Mouse (Mus musculus) kidney, embryonic 16.5 days (tissue): Measurements from ENCODE around the gene Lhx6. TPM values are rescaled to one million over a fixed set of nuclear protein-coding genes. Genes with fewer than 3 reads are reported as not detected.
A peak's percentile ranks its signal among the peaks of the same experiment; 100 is the strongest.

ENCODE experiments used
- ATAC-seq: fragments of 200-750 bp; cut with Nextera tagmentation; 2 replicates; pipeline ENCODE4 v1.8.0; 2017; ENCODE audit warnings: moderate TSS enrichment; ENCODE audit not compliant: low FRiP score, low TSS enrichment
- H3K27ac ChIP-seq: fragments of 300-500 bp; sonication (generic); 2 replicates; pipeline ENCODE4 v1.5.1; 2014; ENCODE audit warnings: low read length
- H3K27me3 ChIP-seq: fragments of 300-500 bp; sonication (generic); 2 replicates; pipeline ENCODE4 v1.6.1; 2014; ENCODE audit warnings: low read length, control low read depth, mixed read lengths; ENCODE audit not compliant: insufficient read depth
- H3K36me3 ChIP-seq: fragments of 300-500 bp; sonication (generic); 2 replicates; pipeline ENCODE4 v1.6.1; 2014; ENCODE audit warnings: low read length, control low read depth, mixed read lengths; ENCODE audit not compliant: insufficient read depth
- H3K4me1 ChIP-seq: fragments of 300-500 bp; sonication (generic); 2 replicates; pipeline ENCODE4 v1.6.1; 2014; ENCODE audit warnings: low read length, control low read depth, mixed read lengths; ENCODE audit not compliant: insufficient read depth
- H3K4me2 ChIP-seq: fragments of 300-500 bp; sonication (generic); replicated peaks from 2 replicates; pipeline ENCODE4 v1.6.1; 2014; ENCODE audit warnings: low read depth, low read length
- H3K4me3 ChIP-seq: fragments of 300-500 bp; sonication (generic); 2 replicates; pipeline ENCODE4 v1.5.1; 2014; ENCODE audit warnings: mild to moderate bottlenecking, low read length
- H3K9ac ChIP-seq: fragments of 300-500 bp; sonication (generic); replicated peaks from 2 replicates; pipeline ENCODE4 v1.6.1; 2014; ENCODE audit warnings: low read length
- H3K9me3 ChIP-seq: fragments of 300-500 bp; sonication (generic); 2 replicates; pipeline ENCODE4 v1.6.1; 2016; ENCODE audit warnings: low read length, control low read depth
- WGBS: fragments of 180-500 bp; shearing (Covaris S2); extraction: QIAGEN DNeasy Blood & Tissue Kit; methylation state at CpG from one replicate; pipeline ENCODE4 v1.1.7; 2014; 5-methylcytosine and 5-hydroxymethylcytosine counted together
- polyA plus RNA-seq: library from polyadenylated mRNA; unstranded; fragments of >200 nt; fragmentation: Nextera tagmentation; extraction: Ambion mirVana; gene quantifications from 2 replicates; pipeline ENCODE4 v1.2.1, GENCODE M21; 2015

The Lhx6 gene
- polyA plus RNA-seq, 1 experiment from 2014 or later: 2.9 TPM

DNA sequence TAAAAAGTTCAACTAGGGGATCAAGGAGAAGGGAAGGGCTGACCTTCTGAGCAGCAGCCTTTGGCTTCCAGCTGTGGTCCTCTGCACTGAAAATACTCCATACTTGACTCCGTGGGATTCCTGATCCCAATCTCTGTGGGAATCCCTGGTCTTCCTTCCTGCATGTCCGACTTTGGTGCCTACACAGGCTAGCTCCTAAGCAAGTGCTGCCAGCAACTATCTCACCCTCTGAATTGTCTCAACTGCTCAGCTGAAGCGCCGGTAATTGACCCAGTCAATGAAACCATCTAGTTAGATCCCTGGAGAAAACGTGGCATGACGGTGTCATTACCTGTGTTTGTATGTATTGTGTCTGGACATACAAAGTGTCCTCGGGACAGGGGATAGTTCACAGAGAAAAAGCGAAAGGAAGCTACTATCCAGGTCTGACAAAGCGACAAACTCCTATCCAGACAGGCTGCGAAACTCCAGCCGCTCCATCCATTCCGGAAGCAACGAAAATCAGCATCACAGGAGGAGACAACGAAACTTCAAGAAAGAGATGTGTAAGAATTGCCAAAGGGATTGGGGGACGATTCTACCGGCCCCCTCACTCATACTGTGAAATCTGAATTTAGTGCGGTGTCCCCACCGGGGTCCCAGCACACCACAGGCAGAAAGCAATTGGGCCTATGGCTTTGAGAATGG lies 7.9 kb downstream of the Lhx6 start:
- Histone ChIP-seq H3K4me1 (peaks cover 21% of the 10 kb centered on the region), H3K9ac (no peak overlapping the region), H3K27ac (no peak overlapping the region), H3K4me2 (no peak overlapping the region), H3K27me3 (peaks cover 99% of the 10 kb centered on the region), H3K9me3 (no peaks in the 10 kb centered on the region), H3K4me3 (no peak overlapping the region), H3K36me3 (no peaks in the 10 kb centered on the region)
- no peak for ATAC-seq
- 7% methylated on average over 18 of the region's 18 CpGs for WGBS

DNA sequence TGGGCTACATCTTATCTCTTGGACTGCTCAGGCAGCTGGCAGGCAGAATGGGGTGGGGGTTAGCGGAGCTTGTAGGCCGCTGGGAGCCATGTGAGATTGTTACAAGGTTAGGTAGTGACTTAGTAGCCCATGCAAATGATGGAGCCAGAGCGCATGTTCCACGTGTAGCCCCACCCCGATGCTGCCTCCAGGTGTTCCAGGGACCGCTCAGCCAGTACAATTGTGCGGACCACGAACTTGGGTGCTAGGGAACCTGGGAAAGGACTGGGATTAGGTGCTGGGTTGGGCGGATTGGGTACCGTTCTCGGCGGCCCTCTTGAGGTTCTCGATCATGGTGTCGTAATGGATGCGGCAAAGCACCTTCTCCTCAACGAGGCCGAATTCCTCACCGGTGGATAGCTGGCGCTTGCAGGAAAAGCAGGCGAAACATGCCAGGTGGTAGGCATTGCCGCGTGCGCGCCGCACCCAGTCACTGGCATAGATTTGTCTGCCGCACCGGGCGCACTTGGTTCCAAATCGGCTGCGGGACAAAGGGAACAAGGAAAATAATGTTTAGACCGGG lies 11.2 kb downstream of the Lhx6 start:
- Histone ChIP-seq H3K4me2 (peak overlapping the region; percentile 34), H3K9me3 (no peaks in the 10 kb centered on the region)

DNA sequence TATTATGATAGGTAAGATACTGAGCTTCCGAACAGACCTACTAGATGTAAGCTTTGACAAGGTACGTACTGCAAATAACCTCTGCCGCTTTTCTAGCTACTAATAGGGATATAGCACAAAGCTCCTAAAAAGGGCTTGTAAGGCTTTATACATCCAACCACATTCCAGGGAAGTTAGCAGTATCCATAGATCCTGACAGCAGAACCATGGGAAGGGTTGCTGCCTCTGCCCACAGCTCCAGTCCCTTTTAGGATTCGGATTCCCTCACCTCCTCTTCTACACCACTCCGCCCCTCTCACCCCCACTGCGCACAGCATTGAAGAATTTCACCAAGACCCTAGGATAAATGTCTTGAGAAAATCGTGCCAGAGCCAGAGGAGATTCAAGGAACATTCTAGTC lies 11.9 kb downstream of the Lhx6 start:
- Histone ChIP-seq H3K27ac (no peak overlapping the region), H3K9ac (no peak overlapping the region), H3K36me3 (no peaks in the 10 kb centered on the region), H3K27me3 (peaks cover 98% of the 10 kb centered on the region), H3K4me3 (no peak overlapping the region), H3K4me2 (no peak overlapping the region), H3K4me1 (peaks cover 30% of the 10 kb centered on the region), H3K9me3 (no peaks in the 10 kb centered on the region)
- WGBS: 29% methylated on average over 7 of the region's 7 CpGs
- ATAC-seq: no peak

More for the DNA sequence above, 11.2 kb downstream of the Lhx6 start:
- Histone ChIP-seq H3K4me1 (peaks cover 30% of the 10 kb centered on the region), H3K27ac (no peak overlapping the region), H3K36me3 (no peaks in the 10 kb centered on the region), H3K27me3 (peaks cover 99% of the 10 kb centered on the region), H3K4me3 (peak overlapping the region; percentile 14), H3K9ac (no peak overlapping the region)
- 12% methylated on average over 31 of the region's 31 CpGs for WGBS
- no peak for ATAC-seq

DNA sequence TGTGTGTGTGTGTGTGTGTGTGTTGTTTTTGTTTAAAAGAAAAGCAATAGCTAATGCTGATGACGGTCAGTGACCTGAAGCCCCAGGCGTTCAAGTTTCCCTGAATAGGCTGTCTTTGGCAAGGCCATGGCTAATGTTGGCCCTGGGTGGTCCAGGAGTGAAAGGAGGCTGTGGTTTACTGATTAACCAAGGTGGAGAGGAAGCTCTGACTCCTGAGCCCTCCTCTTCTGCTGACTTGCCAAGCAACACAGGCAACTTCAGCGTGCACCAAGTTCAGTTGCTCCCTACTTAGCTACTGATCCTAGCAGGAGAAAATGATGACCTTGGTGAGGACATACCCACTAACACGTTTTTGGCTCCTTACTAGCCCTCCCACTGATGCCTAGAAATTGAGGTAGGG lies 12.5 kb downstream of the Lhx6 start:
- H3K4me2 ChIP-seq: no peak overlapping the region
- H3K4me3 ChIP-seq: no peak overlapping the region

DNA sequence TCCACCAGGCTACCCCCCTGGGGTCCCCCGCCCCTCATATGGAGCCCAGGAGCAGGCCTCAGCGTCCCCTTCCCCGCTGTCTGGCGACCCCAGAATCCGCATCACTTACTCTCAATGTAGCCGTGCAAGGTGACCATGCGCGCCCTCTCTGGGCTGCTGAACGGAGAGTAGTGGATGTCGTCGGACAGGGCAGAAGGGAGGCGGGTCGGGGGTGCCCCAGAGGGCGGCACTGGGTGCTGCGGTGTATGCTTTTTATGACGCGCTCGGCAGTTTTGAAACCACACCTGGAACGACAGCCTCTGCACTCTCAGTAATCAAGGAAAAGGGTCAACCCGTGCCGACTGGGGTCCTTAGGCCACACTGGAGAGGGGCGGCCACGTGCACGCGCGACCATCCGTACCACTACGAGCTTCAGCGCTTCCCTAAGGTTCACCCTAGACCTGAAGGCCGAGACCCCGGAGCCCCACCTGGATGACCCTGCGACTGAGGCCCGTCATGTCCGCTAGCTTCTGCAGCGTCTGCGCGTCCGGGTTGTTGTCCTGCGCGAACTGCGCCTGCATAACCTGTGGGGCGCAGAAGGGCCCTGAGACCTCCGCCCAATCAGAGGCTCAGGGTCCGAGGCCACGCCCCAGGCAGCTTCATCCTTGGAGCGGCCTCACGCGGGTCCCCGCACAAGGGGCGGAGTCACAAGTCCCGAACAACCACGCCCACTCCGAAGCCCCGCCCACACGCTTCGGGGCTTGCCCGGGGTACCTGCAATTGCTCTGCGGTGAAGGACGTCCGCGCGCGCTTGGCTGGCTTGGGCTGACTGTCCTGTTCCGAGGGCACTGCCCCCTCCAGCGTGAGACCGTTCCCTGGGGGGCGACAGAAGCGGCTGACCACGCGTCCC lies 14.1 kb downstream of the Lhx6 start:
- no peaks in the 10 kb centered on the region for H3K9me3 ChIP-seq
- peak overlapping the region; percentile 44 for H3K9ac ChIP-seq
- H3K36me3 ChIP-seq: no peaks in the 10 kb centered on the region
- H3K4me3 ChIP-seq: peak overlapping the region; percentile 50
- peaks cover 85% of the 10 kb centered on the region for H3K27me3 ChIP-seq
- 4% methylated on average over 70 of the region's 70 CpGs for WGBS
- H3K27ac ChIP-seq: no peak overlapping the region
- peaks cover 30% of the 10 kb centered on the region for H3K4me1 ChIP-seq
- ATAC-seq: peak; percentile 85
- peak overlapping the region; percentile 77 for H3K4me2 ChIP-seq

More for the DNA sequence above, 12.5 kb downstream of the Lhx6 start:
- no peak for ATAC-seq
- H3K9ac ChIP-seq: no peak overlapping the region
- H3K27me3 ChIP-seq: peaks cover 97% of the 10 kb centered on the region
- no peaks in the 10 kb centered on the region for H3K9me3 ChIP-seq
- WGBS: 10% methylated on average over 4 of the region's 4 CpGs
- no peaks in the 10 kb centered on the region for H3K36me3 ChIP-seq
- H3K4me1 ChIP-seq: peaks cover 30% of the 10 kb centered on the region
- H3K27ac ChIP-seq: no peak overlapping the region

DNA sequence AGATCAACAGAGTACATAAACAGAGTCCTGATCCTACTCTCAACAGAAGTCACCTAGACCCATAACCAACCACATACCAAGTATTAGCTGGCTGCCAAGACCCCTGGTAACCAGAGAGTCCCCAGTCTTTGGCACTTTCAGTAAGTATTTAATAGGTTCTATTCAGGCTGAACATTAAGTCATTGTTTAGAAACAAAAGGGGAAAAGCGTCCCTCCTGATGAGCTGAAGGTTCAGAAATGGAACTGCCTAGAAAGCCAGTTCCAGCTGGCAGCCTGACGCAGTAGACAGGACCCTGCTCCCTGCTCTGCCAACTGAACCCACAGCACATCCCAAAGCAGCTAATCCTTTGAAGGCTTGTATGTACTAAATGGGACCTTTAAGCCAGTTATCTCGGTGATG lies 16.0 kb downstream of the Lhx6 start:
- Histone ChIP-seq H3K36me3 (no peaks in the 10 kb centered on the region), H3K27ac (no peak overlapping the region), H3K9me3 (no peaks in the 10 kb centered on the region), H3K4me3 (no peak overlapping the region), H3K9ac (no peak overlapping the region), H3K4me2 (no peak overlapping the region), H3K4me1 (peaks cover 28% of the 10 kb centered on the region), H3K27me3 (peaks cover 66% of the 10 kb centered on the region)
- no peak for ATAC-seq
- WGBS: 62% methylated on average over 3 of the region's 3 CpGs

DNA sequence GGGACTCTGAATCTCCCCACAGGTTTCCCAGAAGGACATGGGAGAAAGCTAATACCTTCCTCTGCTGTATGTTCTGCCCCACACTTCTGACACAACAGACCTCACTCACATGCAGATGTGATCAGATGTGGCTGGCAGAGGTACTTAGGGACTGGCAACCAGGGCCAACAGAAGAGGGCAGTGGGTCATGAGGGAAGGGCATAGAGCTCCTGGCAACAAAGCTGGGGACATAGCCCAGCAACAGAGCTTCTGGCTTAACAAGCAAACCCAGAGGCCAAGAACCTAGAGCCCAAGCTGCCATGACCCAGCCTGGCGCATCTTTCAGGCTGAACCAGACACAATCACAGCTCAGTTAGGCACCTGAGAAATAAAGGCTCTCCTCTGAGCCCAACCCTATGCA lies 20.2 kb downstream of the Lhx6 start:
- no peaks in the 10 kb centered on the region for H3K9me3 ChIP-seq
- H3K27me3 ChIP-seq: peaks cover 25% of the 10 kb centered on the region
- no peaks in the 10 kb centered on the region for H3K36me3 ChIP-seq
- WGBS: 96% methylated on average over 1 of the region's 1 CpGs
- ATAC-seq: no peak
- no peak overlapping the region for H3K4me3 ChIP-seq
- no peak overlapping the region for H3K27ac ChIP-seq
- H3K4me1 ChIP-seq: peaks cover 11% of the 10 kb centered on the region; the same call in 1 of the 2 replicates
- no peak overlapping the region for H3K9ac ChIP-seq
- H3K4me2 ChIP-seq: no peak overlapping the region

DNA sequence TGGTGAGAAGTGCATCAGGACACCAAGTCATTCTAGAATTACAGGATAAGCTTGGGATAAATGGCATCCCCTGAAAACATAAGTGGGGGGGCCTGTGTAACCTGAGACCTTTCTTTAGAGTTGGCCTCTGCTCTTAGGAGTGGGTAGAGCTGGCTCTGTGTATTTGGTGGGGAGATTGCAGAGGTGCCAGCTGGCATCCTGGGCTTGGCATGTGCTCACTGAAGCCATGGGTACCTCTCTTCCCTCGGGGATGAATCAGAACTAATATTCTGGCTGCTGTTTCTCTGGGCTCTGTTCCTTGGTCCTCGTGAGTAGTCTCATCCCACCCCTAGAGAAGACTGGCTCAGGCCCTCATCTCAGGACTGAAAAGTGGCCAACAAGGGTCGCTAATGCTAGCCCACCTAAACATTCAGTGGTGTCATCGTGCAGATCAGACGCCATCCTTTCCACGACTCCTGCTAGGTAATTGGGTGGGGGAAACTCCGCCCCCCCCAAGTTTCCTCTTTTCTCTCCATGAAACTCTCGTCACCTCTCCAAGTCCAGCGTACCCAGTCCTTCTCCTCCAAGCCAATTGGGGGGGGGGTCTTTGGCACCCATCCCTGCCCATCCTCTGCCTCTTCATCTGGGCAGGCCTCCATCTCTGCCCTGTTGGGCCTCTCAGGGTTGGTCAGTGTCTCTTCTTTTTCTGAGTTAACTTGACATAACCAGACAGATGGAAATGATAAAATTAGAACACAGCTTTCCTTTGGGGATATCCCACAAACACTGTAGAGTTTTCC lies 22.2 kb downstream of the Lhx6 start:
- 87% methylated on average over 9 of the region's 9 CpGs for WGBS
- no peaks in the 10 kb centered on the region for H3K36me3 ChIP-seq
- peaks cover 11% of the 10 kb centered on the region; the same call in 1 of the 2 replicates for H3K4me1 ChIP-seq
- peaks cover 6% of the 10 kb centered on the region; the same call in 1 of the 2 replicates for H3K27me3 ChIP-seq
- H3K9ac ChIP-seq: no peak overlapping the region
- H3K4me2 ChIP-seq: no peak overlapping the region
- H3K4me3 ChIP-seq: no peak overlapping the region
- no peak overlapping the region for H3K27ac ChIP-seq
- ATAC-seq: no peak
- no peaks in the 10 kb centered on the region for H3K9me3 ChIP-seq

DNA sequence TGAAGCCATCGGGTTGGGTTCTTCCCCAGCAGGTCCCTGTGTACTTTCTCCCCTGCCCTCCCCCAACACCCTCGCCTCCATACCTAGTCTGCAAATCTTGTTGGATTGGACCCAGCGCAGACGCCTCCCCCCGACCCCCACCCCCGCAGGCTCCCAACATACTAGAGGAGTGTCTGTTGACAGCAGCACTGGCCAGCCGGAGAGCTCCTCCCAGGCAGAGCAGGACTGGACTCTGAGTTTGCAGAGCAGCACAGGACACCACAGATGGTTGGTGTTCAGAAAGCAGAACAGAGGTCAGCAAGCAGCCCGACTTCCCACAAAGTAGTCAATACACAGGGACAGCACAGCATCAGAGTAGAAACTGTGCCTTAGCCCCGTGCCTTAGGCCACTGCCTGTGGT lies 23.8 kb downstream of the Lhx6 start:
- H3K27me3 ChIP-seq: no peaks in the 10 kb centered on the region
- no peaks in the 10 kb centered on the region for H3K36me3 ChIP-seq
- ATAC-seq: peak; percentile 90
- 14% methylated on average over 9 of the region's 9 CpGs for WGBS
- H3K9me3 ChIP-seq: no peaks in the 10 kb centered on the region
- no peak overlapping the region; the same call in 1 of the 2 replicates for H3K4me2 ChIP-seq
- H3K9ac ChIP-seq: no peak overlapping the region
- peaks cover 18% of the 10 kb centered on the region for H3K4me1 ChIP-seq
- no peak overlapping the region for H3K4me3 ChIP-seq
- 0 out of 2 replicates have a peak overlapping the region, but pooled peaks have one; percentile 7 for H3K27ac ChIP-seq
